Mouse (Mus musculus) heart, embryonic 16.5 days (tissue): ENCODE data around the gene Taf10. TPM values are rescaled to one million over a fixed set of nuclear protein-coding genes. Genes with fewer than 3 reads are reported as not detected.
A peak's percentile ranks its signal among the peaks of the same experiment; 100 is the strongest.
"Not testable (repeated sequence)": the region's sequence is repeated elsewhere in the genome, so short reads cannot be mapped to it uniquely, and the experiment has no call there.

ENCODE experiments used
- ATAC-seq: fragments of 200-750 bp; cut with Nextera tagmentation; replicated peaks from 2 replicates; pipeline ENCODE4 v1.8.0; 2017; ENCODE audit warnings: moderate number of reproducible peaks; ENCODE audit not compliant: insufficient read depth, low FRiP score; ENCODE audit errors: extremely low read depth
- H3K27ac ChIP-seq: fragments of 300-500 bp; sonication (generic); 2 replicates; pipeline ENCODE4 v1.5.1; 2014; ENCODE audit warnings: mild to moderate bottlenecking, low read length, control low read depth, moderate library complexity
- H3K27me3 ChIP-seq: fragments of 300-500 bp; sonication (generic); 2 replicates; pipeline ENCODE4 v1.6.1; 2014; ENCODE audit warnings: low read length, mixed read lengths; ENCODE audit not compliant: control insufficient read depth, insufficient read depth
- H3K36me3 ChIP-seq: fragments of 300-500 bp; sonication (generic); 2 replicates; pipeline ENCODE4 v1.6.1; 2014; ENCODE audit not compliant: control insufficient read depth, insufficient read depth
- H3K4me1 ChIP-seq: fragments of 300-500 bp; sonication (generic); 2 replicates; pipeline ENCODE4 v1.6.1; 2014; ENCODE audit warnings: low read length, mixed read lengths; ENCODE audit not compliant: control insufficient read depth, insufficient read depth
- H3K4me2 ChIP-seq: fragments of 300-500 bp; sonication (generic); 2 replicates; pipeline ENCODE4 v1.6.1; 2014; ENCODE audit warnings: low read depth, mild to moderate bottlenecking, control low read depth, low read length
- H3K4me3 ChIP-seq: fragments of 300-500 bp; sonication (generic); 2 replicates; pipeline ENCODE4 v1.5.1; 2014; ENCODE audit warnings: mild to moderate bottlenecking, control low read depth, low read length
- H3K9ac ChIP-seq: fragments of 300-500 bp; sonication (generic); 2 replicates; pipeline ENCODE4 v1.6.1; 2014; ENCODE audit warnings: low read length, control low read depth
- H3K9me3 ChIP-seq: fragments of 300-500 bp; sonication (generic); replicated peaks from 2 replicates; pipeline ENCODE4 v1.6.1; 2016; ENCODE audit warnings: low read length; ENCODE audit not compliant: control insufficient read depth
- WGBS: fragments of 180-500 bp; shearing (Covaris S2); extraction: QIAGEN DNeasy Blood & Tissue Kit; methylation state at CpG from one replicate; pipeline ENCODE4 v1.1.7; 2014; 5-methylcytosine and 5-hydroxymethylcytosine counted together
- polyA plus RNA-seq: library from polyadenylated mRNA; unstranded; fragments of >200 nt; fragmentation: Nextera tagmentation; extraction: Ambion mirVana; gene quantifications from 2 replicates; pipeline ENCODE4 v1.2.1, GENCODE M21; 2015

Gene Taf10
- polyA plus RNA-seq, 1 experiment from 2014 or later = 89.0 TPM

DNA sequence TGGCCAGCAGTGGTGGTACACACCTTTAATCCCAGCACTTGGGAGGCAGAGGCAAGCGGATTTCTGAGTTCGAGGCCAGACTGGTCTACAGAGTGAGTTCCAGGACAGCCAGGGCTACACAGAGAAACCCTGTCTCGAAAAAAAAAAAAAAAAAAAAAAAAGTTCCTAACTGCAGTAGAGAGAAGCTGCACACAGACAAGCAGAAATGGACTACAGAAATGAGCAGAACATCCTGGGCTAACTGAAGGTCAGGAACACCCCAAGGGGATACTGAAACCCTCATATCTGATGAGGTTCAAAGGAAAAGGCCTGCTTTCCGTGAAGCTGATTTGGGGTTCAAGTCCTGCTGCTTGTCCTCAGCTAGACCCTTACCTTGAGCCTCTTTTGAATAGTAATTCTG lies 8.7 kb downstream of the Taf10 start:
- H3K27me3 ChIP-seq, ATAC-seq, H3K9me3 ChIP-seq: not testable (repeated sequence)
- H3K4me3 ChIP-seq = peak overlapping the region; percentile 94
- H3K9ac ChIP-seq = peak overlapping the region; percentile 98
- H3K27ac ChIP-seq = peak overlapping the region; percentile 98
- peak overlapping the region; percentile 84 for H3K4me2 ChIP-seq
- H3K4me1 ChIP-seq = peaks cover 23% of the 10 kb centered on the region
- H3K36me3 ChIP-seq = peaks cover 43% of the 10 kb centered on the region
- WGBS = 50% methylated on average over 4 of the region's 4 CpGs

DNA sequence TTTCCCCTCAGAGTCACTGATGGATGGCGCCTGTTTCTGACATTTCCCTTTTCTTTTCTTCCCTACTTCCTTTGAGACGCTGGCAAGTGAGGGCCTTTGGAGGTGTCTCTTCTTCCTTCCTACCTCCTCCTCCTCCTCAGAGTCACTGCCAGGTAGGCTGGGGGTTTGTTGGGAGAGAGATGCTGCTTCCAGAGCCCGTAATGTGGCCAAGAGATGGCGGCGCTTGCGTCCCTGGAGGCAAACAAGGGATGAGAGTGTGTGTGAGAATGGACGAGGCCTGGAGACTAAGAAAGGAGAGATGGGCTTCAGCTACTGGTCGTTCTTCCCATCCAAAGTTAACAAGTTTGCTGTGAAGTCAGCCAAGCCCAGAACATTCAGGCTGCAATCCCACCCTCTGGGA lies 9.3 kb downstream of the Taf10 start:
- no peak overlapping the region for H3K4me2 ChIP-seq
- no peak overlapping the region for H3K27ac ChIP-seq
- H3K36me3 ChIP-seq = peaks cover 41% of the 10 kb centered on the region
- no peaks in the 10 kb centered on the region for H3K9me3 ChIP-seq
- no peaks in the 10 kb centered on the region for H3K27me3 ChIP-seq
- no peak overlapping the region for H3K4me3 ChIP-seq
- H3K9ac ChIP-seq = no peak overlapping the region
- ATAC-seq = no peak
- H3K4me1 ChIP-seq = peaks cover 23% of the 10 kb centered on the region
- WGBS = 79% methylated on average over 8 of the region's 8 CpGs

DNA sequence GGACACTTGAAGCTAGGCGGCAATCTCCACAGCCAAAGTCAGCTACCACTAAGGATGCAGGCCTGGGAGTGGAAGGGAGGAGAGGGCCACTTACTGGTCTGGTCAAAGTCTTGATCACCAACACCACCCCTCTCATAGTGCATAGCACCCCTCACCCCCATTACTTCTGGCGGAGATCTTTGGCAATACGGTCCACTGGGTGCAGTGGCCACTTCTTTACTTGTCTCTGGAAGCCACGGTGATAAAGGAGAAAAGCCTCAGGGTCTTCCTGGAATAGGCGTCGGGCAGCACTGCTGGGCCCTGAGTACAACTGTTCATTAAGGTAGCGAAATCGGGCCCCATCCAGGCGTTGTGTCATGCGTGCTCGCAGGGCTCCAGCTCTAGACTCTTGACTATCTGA lies 10.3 kb downstream of the Taf10 start:
- WGBS = 93% methylated on average over 11 of the region's 11 CpGs
- Histone ChIP-seq H3K9me3 (no peaks in the 10 kb centered on the region), H3K27ac (no peak overlapping the region), H3K4me3 (no peak overlapping the region), H3K4me2 (no peak overlapping the region), H3K4me1 (peaks cover 17% of the 10 kb centered on the region), H3K9ac (no peak overlapping the region), H3K36me3 (peaks cover 45% of the 10 kb centered on the region), H3K27me3 (no peaks in the 10 kb centered on the region)
- ATAC-seq = no peak

DNA sequence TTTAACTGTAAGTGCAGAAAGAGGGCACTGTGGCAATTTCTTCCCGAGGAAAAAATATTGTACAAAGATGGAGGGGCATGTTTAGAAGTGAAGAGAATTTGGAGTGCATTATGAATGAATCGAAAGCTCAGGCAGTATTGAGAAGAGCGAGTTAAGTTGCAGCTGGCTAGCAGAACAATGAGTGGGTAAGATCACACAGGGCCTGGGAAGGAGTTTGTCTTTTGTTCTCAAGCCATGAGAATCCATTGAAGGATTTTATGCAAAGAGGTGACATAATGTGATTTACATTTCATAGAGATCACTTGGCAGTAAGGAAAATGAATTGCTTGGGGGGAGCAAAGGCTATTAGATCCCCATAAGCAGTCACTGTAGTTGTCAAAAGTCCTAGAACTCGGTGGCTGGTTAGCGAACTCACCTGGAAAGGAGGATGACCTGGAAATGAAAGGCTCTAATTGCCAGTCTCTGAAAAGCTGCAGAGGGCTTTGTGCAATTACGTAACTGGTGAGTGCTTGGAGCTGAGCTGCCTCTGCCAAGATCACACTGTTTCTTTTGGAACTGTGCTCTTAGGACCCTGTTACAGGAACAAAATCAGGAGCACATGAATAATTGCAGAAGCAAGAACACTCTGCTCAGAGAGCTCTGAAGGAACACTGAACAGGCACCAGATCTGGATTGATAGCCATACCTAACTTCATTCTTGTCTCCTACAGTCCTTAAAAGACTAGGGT lies 15.3 kb downstream of the Taf10 start:
- no peaks in the 10 kb centered on the region for H3K27me3 ChIP-seq
- no peaks in the 10 kb centered on the region for H3K9me3 ChIP-seq
- WGBS = 79% methylated on average over 6 of the region's 6 CpGs
- no peak overlapping the region for H3K27ac ChIP-seq
- no peak overlapping the region for H3K4me2 ChIP-seq
- H3K4me3 ChIP-seq = no peak overlapping the region
- no peak overlapping the region for H3K9ac ChIP-seq
- peaks cover 39% of the 10 kb centered on the region for H3K36me3 ChIP-seq
- ATAC-seq = no peak
- H3K4me1 ChIP-seq = no peaks in the 10 kb centered on the region

- Histone ChIP-seq H3K36me3 (peaks cover 20% of the 10 kb centered on the region), H3K4me2 (no peak overlapping the region), H3K9me3 (no peaks in the 10 kb centered on the region), H3K9ac (no peak overlapping the region), H3K27ac (no peak overlapping the region), H3K4me1 (no peaks in the 10 kb centered on the region), H3K4me3 (no peak overlapping the region), H3K27me3 (no peaks in the 10 kb centered on the region)
- ATAC-seq = no peak
- 93% methylated on average over 4 of the region's 4 CpGs for WGBS
Measured at GRCm38 (mm10) chr7:105726980-105727325, 17.2 kb downstream of the Taf10 start.

DNA sequence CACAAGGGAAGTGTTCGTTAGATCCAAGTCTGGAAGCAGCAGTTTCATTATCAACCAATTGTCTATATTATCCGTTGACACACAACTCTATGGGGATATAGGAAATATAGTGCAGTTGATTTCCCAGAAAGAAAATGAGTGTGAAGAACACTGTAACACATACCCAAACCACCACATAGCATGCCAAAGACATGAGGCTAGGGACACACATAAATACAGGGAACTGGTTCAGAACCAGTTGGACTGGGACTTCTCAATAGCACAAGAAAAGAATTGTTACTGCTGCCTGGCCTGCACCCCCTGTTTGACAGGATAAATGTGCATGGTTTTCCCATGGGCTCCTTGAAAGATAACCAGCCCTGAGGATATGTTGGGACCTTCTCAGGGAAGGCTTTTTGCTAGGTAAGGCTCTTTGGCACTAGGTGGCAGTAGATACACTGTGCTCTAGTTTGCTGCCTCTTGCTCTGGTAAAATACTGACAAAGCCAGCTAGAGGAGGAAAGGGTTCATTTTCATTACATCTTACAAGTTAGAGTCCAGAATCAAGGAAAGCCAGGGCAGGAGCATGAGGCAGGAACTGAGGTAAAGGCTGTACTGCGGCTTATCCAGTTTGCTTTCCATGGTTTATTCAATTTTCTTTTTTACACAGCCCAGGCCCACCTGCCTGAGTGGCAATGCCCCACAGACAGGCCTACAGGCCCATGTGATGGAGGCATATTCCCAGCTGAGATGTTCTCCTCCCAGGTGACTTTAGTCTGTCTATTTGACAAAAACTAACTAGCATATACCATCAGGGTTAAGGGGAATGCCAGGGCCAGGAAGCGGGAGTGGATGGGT lies 17.8 kb downstream of the Taf10 start:
- Histone ChIP-seq H3K36me3 (peaks cover 14% of the 10 kb centered on the region), H3K9ac (no peak overlapping the region), H3K4me1 (no peaks in the 10 kb centered on the region), H3K9me3 (no peaks in the 10 kb centered on the region), H3K27me3 (no peaks in the 10 kb centered on the region), H3K4me3 (no peak overlapping the region), H3K4me2 (no peak overlapping the region), H3K27ac (no peak overlapping the region)
- 0 out of 2 replicates have a peak, but pooled peaks have one; percentile 37 for ATAC-seq
- 83% methylated on average over 4 of the region's 4 CpGs for WGBS

DNA sequence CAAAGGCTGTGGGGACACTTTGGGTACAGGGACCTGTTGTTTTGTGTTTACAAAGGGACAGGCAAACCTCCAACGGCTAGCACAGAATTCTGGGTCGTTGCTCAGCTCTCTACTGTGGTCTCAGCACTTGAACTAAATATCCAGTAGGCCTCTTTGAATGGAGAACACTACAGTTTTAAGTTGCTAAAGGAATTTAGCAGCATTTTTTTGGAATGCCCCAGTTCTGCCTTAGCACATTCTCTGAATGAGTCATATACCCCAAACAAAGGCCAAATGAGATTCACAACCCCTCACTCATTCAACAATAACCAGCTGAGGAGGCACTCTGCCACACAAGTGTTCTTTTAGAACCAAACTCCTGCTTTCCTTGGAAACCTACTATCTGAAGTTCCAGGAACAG lies 22.2 kb downstream of the Taf10 start:
- 57% methylated on average over 2 of the region's 2 CpGs for WGBS
- no peak for ATAC-seq

GRCm38 (mm10) chr7:105715366-105715765 lies 28.8 kb downstream of the Taf10 start:
- Histone ChIP-seq H3K4me1 (no peaks in the 10 kb centered on the region), H3K9me3 (no peaks in the 10 kb centered on the region), H3K4me3 (no peak overlapping the region), H3K36me3 (no peaks in the 10 kb centered on the region), H3K27ac (no peak overlapping the region), H3K4me2 (no peak overlapping the region), H3K27me3 (no peaks in the 10 kb centered on the region), H3K9ac (no peak overlapping the region)
- no peak for ATAC-seq
- 56% methylated on average over 3 of the region's 3 CpGs for WGBS

More for the DNA sequence above, 22.2 kb downstream of the Taf10 start:
- no peak overlapping the region for H3K27ac ChIP-seq
- H3K4me2 ChIP-seq = no peak overlapping the region
- H3K4me1 ChIP-seq = no peaks in the 10 kb centered on the region
- H3K4me3 ChIP-seq = no peak overlapping the region
- no peaks in the 10 kb centered on the region for H3K27me3 ChIP-seq
- H3K9me3 ChIP-seq = no peaks in the 10 kb centered on the region
- no peak overlapping the region for H3K9ac ChIP-seq
- no peaks in the 10 kb centered on the region for H3K36me3 ChIP-seq

- H3K4me1 ChIP-seq = no peaks in the 10 kb centered on the region
- no peak overlapping the region for H3K4me2 ChIP-seq
- H3K9ac ChIP-seq = no peak overlapping the region
- H3K9me3 ChIP-seq = no peaks in the 10 kb centered on the region
- H3K4me3 ChIP-seq = no peak overlapping the region
- 84% methylated on average over 5 of the region's 5 CpGs for WGBS
- H3K27ac ChIP-seq = no peak overlapping the region
- H3K36me3 ChIP-seq = no peaks in the 10 kb centered on the region
- ATAC-seq = no peak
- H3K27me3 ChIP-seq = no peaks in the 10 kb centered on the region
Measured at GRCm38 (mm10) chr7:105708733-105709132, 35.4 kb downstream of the Taf10 start.
